Mouse (Mus musculus): ENCODE measurements around the gene Thbs4. TPM values are rescaled to one million over a fixed set of nuclear protein-coding genes. Genes with fewer than 3 reads are reported as not detected.

Thbs4 gene
- total and polyA plus RNA-seq, 2 experiments from 2014 or later, result 13.4 to 15.3 TPM

GRCm38 (mm10) chr13:92738821-92739220 is 55.8 kb downstream of the Thbs4 start:
- Histone ChIP-seq H3K9ac (replicated peaks; ENCODE audit: low read depth, low read length) (no peak overlapping the region), H3K27me3 (ENCODE audit: control insufficient read depth, insufficient read depth, low read length) (no peaks in the 10 kb centered on the region), H3K4me2 (ENCODE audit: low read depth, low read length) (no peak overlapping the region), H3K27ac (ENCODE audit: low read depth) (no peak overlapping the region), H3K4me1 (ENCODE audit: control insufficient read depth, insufficient read depth) (peaks cover 5% of the 10 kb centered on the region; the same call in 1 of the 2 replicates), H3K36me3 (replicated peaks; ENCODE audit: control insufficient read depth, insufficient read depth, low read length) (no peaks in the 10 kb centered on the region), H3K9me3 (replicated peaks; ENCODE audit: control insufficient read depth, low read length) (no peaks in the 10 kb centered on the region), H3K4me3 (ENCODE audit: low read depth, low read length) (no peak overlapping the region)
- 79% methylated on average over 3 of the region's 3 CpGs for WGBS
- TF ChIP-seq EP300 (IDR thresholded peaks at IDR 0.05; ENCODE audit: low read depth) (no peak), CTCF (IDR thresholded peaks at IDR 0.05; ENCODE audit: low read depth) (no peak)
- no peak for ATAC-seq (ENCODE audit: insufficient read depth, low read depth)
- DNase-seq (ENCODE audit: low spot score), result no peak

- WGBS, result 52% methylated on average over 11 of the region's 11 CpGs
- TF ChIP-seq CTCF (IDR thresholded peaks at IDR 0.05; ENCODE audit: low read depth) (no peak), EP300 (IDR thresholded peaks at IDR 0.05; ENCODE audit: low read depth) (no peak)
- no peak overlapping the region for H3K27ac ChIP-seq (ENCODE audit: low read depth)
- H3K9ac ChIP-seq (replicated peaks; ENCODE audit: low read depth, low read length), result no peak overlapping the region
- no peak overlapping the region for H3K4me3 ChIP-seq (ENCODE audit: low read depth, low read length)
- H3K4me1 ChIP-seq (ENCODE audit: control insufficient read depth, insufficient read depth), result no peaks in the 10 kb centered on the region
- no peaks in the 10 kb centered on the region for H3K9me3 ChIP-seq (replicated peaks; ENCODE audit: control insufficient read depth, low read length)
- no peaks in the 10 kb centered on the region; the same call in 1 of the 2 replicates for H3K27me3 ChIP-seq (ENCODE audit: control insufficient read depth, insufficient read depth, low read length)
- H3K4me2 ChIP-seq (ENCODE audit: low read depth, low read length), result no peak overlapping the region
- ATAC-seq (ENCODE audit: insufficient read depth, low read depth) (no peak), DNase-seq (ENCODE audit: low spot score) (no peak)
- no peaks in the 10 kb centered on the region for H3K36me3 ChIP-seq (replicated peaks; ENCODE audit: control insufficient read depth, insufficient read depth, low read length)
These were observed 57.9 kb downstream of the Thbs4 start for GRCm38 (mm10) chr13:92736516-92737300.

- no peak for TF ChIP-seq EP300 (IDR thresholded peaks at IDR 0.05; ENCODE audit: low read depth)
- TF ChIP-seq CTCF (IDR thresholded peaks at IDR 0.05; ENCODE audit: low read depth), result no peak
- H3K9ac ChIP-seq (replicated peaks; ENCODE audit: low read depth, low read length), result no peak overlapping the region
- H3K27ac ChIP-seq (ENCODE audit: low read depth), result no peak overlapping the region
- WGBS, result 84% methylated on average over 1 of the region's 1 CpGs
- no peak for DNase-seq (ENCODE audit: low spot score)
- H3K4me3 ChIP-seq (ENCODE audit: low read depth, low read length), result no peak overlapping the region
- H3K27me3 ChIP-seq (ENCODE audit: control insufficient read depth, insufficient read depth, low read length), result no peaks in the 10 kb centered on the region; the same call in 1 of the 2 replicates
- H3K36me3 ChIP-seq (replicated peaks; ENCODE audit: control insufficient read depth, insufficient read depth, low read length), result no peaks in the 10 kb centered on the region
- H3K4me1 ChIP-seq (ENCODE audit: control insufficient read depth, insufficient read depth), result no peaks in the 10 kb centered on the region
- H3K9me3 ChIP-seq (replicated peaks; ENCODE audit: control insufficient read depth, low read length), result no peaks in the 10 kb centered on the region
- H3K4me2 ChIP-seq (ENCODE audit: low read depth, low read length), result no peak overlapping the region
- no peak for ATAC-seq (ENCODE audit: insufficient read depth, low read depth)
These were observed 58.9 kb downstream of the Thbs4 start for GRCm38 (mm10) chr13:92735693-92736092.

- DNase-seq (ENCODE audit: low spot score) (no peak), ATAC-seq (ENCODE audit: insufficient read depth, low read depth) (no peak)
- Histone ChIP-seq H3K9me3 (replicated peaks; ENCODE audit: control insufficient read depth, low read length) (no peaks in the 10 kb centered on the region), H3K27ac (ENCODE audit: low read depth) (no peak overlapping the region), H3K4me1 (ENCODE audit: control insufficient read depth, insufficient read depth) (no peaks in the 10 kb centered on the region), H3K4me2 (ENCODE audit: low read depth, low read length) (no peak overlapping the region), H3K36me3 (replicated peaks; ENCODE audit: control insufficient read depth, insufficient read depth, low read length) (no peaks in the 10 kb centered on the region), H3K27me3 (ENCODE audit: control insufficient read depth, insufficient read depth, low read length) (no peaks in the 10 kb centered on the region; the same call in 1 of the 2 replicates), H3K4me3 (ENCODE audit: low read depth, low read length) (no peak overlapping the region), H3K9ac (replicated peaks; ENCODE audit: low read depth, low read length) (no peak overlapping the region)
- no peak for TF ChIP-seq CTCF (IDR thresholded peaks at IDR 0.05; ENCODE audit: low read depth)
- TF ChIP-seq EP300 (IDR thresholded peaks at IDR 0.05; ENCODE audit: low read depth), result no peak
- WGBS, result 81% methylated on average over 11 of the region's 11 CpGs
These were observed 60.9 kb downstream of the Thbs4 start for GRCm38 (mm10) chr13:92733741-92734140.

DNA sequence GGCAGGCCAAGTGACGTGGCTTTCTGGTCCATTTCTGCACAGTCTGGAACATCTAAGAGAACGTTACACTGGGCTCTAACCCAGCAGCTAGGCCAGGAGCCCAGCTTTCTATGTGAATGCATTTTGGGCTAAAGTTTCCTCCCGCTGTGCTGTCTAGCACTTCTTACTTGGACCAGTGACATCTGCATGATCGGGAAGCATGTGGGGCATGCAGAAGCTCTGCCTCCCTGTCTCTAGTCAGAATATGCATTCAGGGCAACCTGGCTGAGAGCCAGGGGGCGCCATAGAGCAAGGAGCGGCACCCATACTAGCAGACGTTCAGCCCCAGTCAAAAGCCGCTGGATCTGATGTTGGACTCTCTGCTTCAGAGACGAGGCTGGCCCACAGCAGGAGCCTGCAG is 61.4 kb downstream of the Thbs4 start:
- no peak overlapping the region for H3K4me3 ChIP-seq (ENCODE audit: low read depth, low read length)
- H3K4me2 ChIP-seq (ENCODE audit: low read depth, low read length), result no peak overlapping the region
- no peak overlapping the region for H3K27ac ChIP-seq (ENCODE audit: low read depth)
- 0 out of 2 replicates have a peak, but pooled peaks have one; percentile 25 for ATAC-seq (ENCODE audit: insufficient read depth, low read depth)
- WGBS, result 33% methylated on average over 9 of the region's 9 CpGs
- H3K9me3 ChIP-seq (replicated peaks; ENCODE audit: control insufficient read depth, low read length), result no peaks in the 10 kb centered on the region
- TF ChIP-seq CTCF (IDR thresholded peaks at IDR 0.05; ENCODE audit: low read depth) (peak; percentile 37), EP300 (IDR thresholded peaks at IDR 0.05; ENCODE audit: low read depth) (no peak)
- no peaks in the 10 kb centered on the region for H3K4me1 ChIP-seq (ENCODE audit: control insufficient read depth, insufficient read depth)
- H3K9ac ChIP-seq (replicated peaks; ENCODE audit: low read depth, low read length), result no peak overlapping the region
- no peaks in the 10 kb centered on the region; the same call in 1 of the 2 replicates for H3K27me3 ChIP-seq (ENCODE audit: control insufficient read depth, insufficient read depth, low read length)
- no peaks in the 10 kb centered on the region for H3K36me3 ChIP-seq (replicated peaks; ENCODE audit: control insufficient read depth, insufficient read depth, low read length)
- DNase-seq (ENCODE audit: low spot score), result no peak
